Comparison of ENCODE assay signal across 10 mouse cellular contexts in the genomic region with DNA sequence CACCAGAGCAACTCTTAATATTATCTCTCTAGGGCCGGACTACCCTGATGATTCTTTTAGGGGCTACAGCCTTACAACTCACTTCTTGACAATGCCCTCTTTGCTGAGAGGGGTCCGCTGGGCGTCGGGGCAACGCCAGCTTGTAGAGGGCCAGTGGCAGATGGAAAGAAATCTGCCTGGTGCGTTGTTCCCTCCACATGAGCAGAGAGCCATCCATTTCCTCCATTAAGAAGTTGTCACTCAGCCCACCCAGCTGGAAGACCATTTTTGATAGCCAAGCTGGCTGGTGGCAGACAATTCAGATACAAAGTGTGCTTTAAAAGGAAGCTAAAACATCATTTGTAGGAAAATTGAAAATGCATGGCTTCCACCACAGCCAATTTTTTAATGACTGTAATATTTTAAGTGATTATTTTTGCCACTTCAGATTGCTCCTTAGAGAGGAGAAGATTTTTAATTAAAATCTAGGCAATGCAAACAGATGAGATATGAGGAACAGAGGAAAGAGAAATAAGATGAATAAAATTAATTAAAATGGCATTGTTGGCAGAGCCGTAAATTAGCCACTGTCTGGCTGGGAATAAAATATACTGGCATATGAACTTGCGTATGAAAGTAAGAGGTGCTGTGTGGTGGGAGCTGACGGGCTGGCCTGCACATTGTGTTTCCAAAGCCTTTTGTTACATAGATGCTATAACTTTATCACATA.
DNase-seq lines count a peak whose midpoint lies in the region; ATAC-seq lines count a peak whose summit lies in the region.
"Had no signal": no experiment of that assay in that cellular context is flagged by ENCODE, and none has a peak within 500 bp of the region (broad histone marks: within the 10 kb centered on the region; RNA-seq: fewer than 3 reads in every experiment).

No protein-coding gene starts in this region.

- no peaks in the 10 kb centered on the region for H3K36me3 ChIP-seq in hindbrain, embryonic 11.5 days (ENCODE audit: control insufficient read depth, insufficient read depth, low read length)
- H3K36me3 ChIP-seq in neural tube, embryonic 15.5 days, result no peaks in the 10 kb centered on the region
- H3K36me3 ChIP-seq: liver, embryonic 15.5 days had no signal

- peak; percentile 21 to 67 for DNase-seq in layer of hippocampus, postnatal 14 days (ENCODE audit: low spot score in 2 of 2)
- DNase-seq in layer of hippocampus, postnatal 25 days (ENCODE audit: extremely low spot score in 1 of 2, low spot score in 1 of 2), result no peak
- peak; percentile 82 to 84 for DNase-seq in cerebellum, postnatal 14 days
- peak; percentile 14 for DNase-seq in hindbrain, embryonic 11.5 days (ENCODE audit: low spot score)
- DNase-seq in left cerebral cortex, adult 9 months (ENCODE audit: low spot score in 2 of 2), result no peak
- no peak for DNase-seq in adrenal gland, adult 8-10 months
- DNase-seq: thymus, postnatal 25 days had no signal

- no peak overlapping the region for H3K4me3 ChIP-seq in hindbrain, embryonic 11.5 days (ENCODE audit: low read depth, low read length)
- H3K4me3 ChIP-seq in neural tube, embryonic 15.5 days (replicated peaks), result no peak overlapping the region
- H3K4me3 ChIP-seq: erythroblast, embryonic 14.5 days; liver, embryonic 15.5 days had no signal

- H3K9ac ChIP-seq in hindbrain, embryonic 11.5 days (ENCODE audit: low read depth, low read length), result no peak overlapping the region
- no peak overlapping the region for H3K9ac ChIP-seq in neural tube, embryonic 15.5 days (replicated peaks)
- H3K9ac ChIP-seq: liver, embryonic 15.5 days had no signal

- 66% methylated on average over 9 of the region's 9 CpGs for WGBS in hindbrain, embryonic 11.5 days
- 26% methylated on average over 9 of the region's 9 CpGs for WGBS in neural tube, embryonic 15.5 days

- H3K27me3 ChIP-seq in hindbrain, embryonic 11.5 days (ENCODE audit: control insufficient read depth, insufficient read depth, low read length), result no peaks in the 10 kb centered on the region
- no peaks in the 10 kb centered on the region for H3K27me3 ChIP-seq in neural tube, embryonic 15.5 days (replicated peaks)
- H3K27me3 ChIP-seq: liver, embryonic 15.5 days had no signal

- no peak overlapping the region for H3K27ac ChIP-seq in hindbrain, embryonic 11.5 days (ENCODE audit: low read depth, low read length)
- no peak overlapping the region for H3K27ac ChIP-seq in neural tube, embryonic 15.5 days (replicated peaks)
- H3K27ac ChIP-seq: liver, embryonic 15.5 days had no signal

- no peaks in the 10 kb centered on the region for H3K4me1 ChIP-seq in hindbrain, embryonic 11.5 days (replicated peaks; ENCODE audit: control insufficient read depth, insufficient read depth, low read length)
- H3K4me1 ChIP-seq in neural tube, embryonic 15.5 days, result peaks cover 20% of the 10 kb centered on the region
- H3K4me1 ChIP-seq: liver, embryonic 15.5 days had no signal

- no peak overlapping the region for H3K4me2 ChIP-seq in hindbrain, embryonic 11.5 days (replicated peaks; ENCODE audit: low read depth, low read length)
- no peak overlapping the region for H3K4me2 ChIP-seq in neural tube, embryonic 15.5 days
- H3K4me2 ChIP-seq: liver, embryonic 15.5 days had no signal

- no peaks in the 10 kb centered on the region for H3K9me3 ChIP-seq in hindbrain, embryonic 11.5 days (ENCODE audit: control insufficient read depth, low read length)
- no peaks in the 10 kb centered on the region for H3K9me3 ChIP-seq in neural tube, embryonic 15.5 days (replicated peaks)
- H3K9me3 ChIP-seq: liver, embryonic 15.5 days had no signal

- ATAC-seq in hindbrain, embryonic 11.5 days (ENCODE audit: low FRiP score), result 0 out of 2 replicates have a peak, but pooled peaks have one; percentile 35
- ATAC-seq in neural tube, embryonic 15.5 days (ENCODE audit: low FRiP score), result peak; percentile 78

Comparison
In these comparisons a context has a peak if more than half of its experiments do, and no peak if none do; other contexts are left out.
1. DNase-seq: peak in layer of hippocampus, postnatal 14 days (2 of 2), cerebellum, postnatal 14 days (2 of 2) and hindbrain, embryonic 11.5 days (single experiment); none in layer of hippocampus, postnatal 25 days (0 of 2), left cerebral cortex, adult 9 months (0 of 2) and adrenal gland, adult 8-10 months (single experiment).